Mouse (Mus musculus): ENCODE measurements around the gene Itpa.
A peak's percentile ranks its signal among the peaks of the same experiment; 100 is the strongest.

Itpa gene

GRCm38 (mm10) chr2:130656536-130656935, 10.9 kb upstream of the Itpa start:
- DNase-seq, result no peak

GRCm38 (mm10) chr2:130657541-130657940, 9.9 kb upstream of the Itpa start:
- no peak for DNase-seq

GRCm38 (mm10) chr2:130658530-130658929, 8.9 kb upstream of the Itpa start:
- no peak for DNase-seq

- no peak for DNase-seq
These were observed 4.1 kb upstream of the Itpa start for GRCm38 (mm10) chr2:130663342-130663741.

- peak; percentile 95 for DNase-seq
These were observed 3.2 kb upstream of the Itpa start, which contains the start of gene Ddrgk1 for GRCm38 (mm10) chr2:130664102-130664701. Gene Ddrgk1 (minus strand): TSS chr2:130664659.

- no peak for DNase-seq
These were observed 9.8 kb downstream of the Itpa start for GRCm38 (mm10) chr2:130677211-130677610.

- no peak for DNase-seq
These were observed 11.7 kb downstream of the Itpa start for GRCm38 (mm10) chr2:130679154-130679553.

GRCm38 (mm10) chr2:130679899-130680298, 12.5 kb downstream of the Itpa start:
- no peak for DNase-seq

- no peak for DNase-seq
These were observed 14.1 kb downstream of the Itpa start for GRCm38 (mm10) chr2:130681531-130681930.

- DNase-seq, result no peak
These were observed 18.0 kb downstream of the Itpa start for GRCm38 (mm10) chr2:130685426-130685825.

- no peak for DNase-seq
These were observed 21.6 kb downstream of the Itpa start for GRCm38 (mm10) chr2:130689011-130689410.

- no peak for DNase-seq
These were observed 26.2 kb downstream of the Itpa start for GRCm38 (mm10) chr2:130693563-130693962.

- DNase-seq, result peak; percentile 33
These were observed 29.3 kb downstream of the Itpa start for GRCm38 (mm10) chr2:130696700-130697152.

- peak; percentile 82 for DNase-seq
These were observed 29.9 kb downstream of the Itpa start, which contains the start of gene Slc4a11 for GRCm38 (mm10) chr2:130697153-130697810. Gene Slc4a11 (minus strand): TSS chr2:130697519.

GRCm38 (mm10) chr2:130697821-130698266, 30.4 kb downstream of the Itpa start:
- no peak for DNase-seq

GRCm38 (mm10) chr2:130704040-130705001, 36.9 kb downstream of the Itpa start:
- peak; percentile 24 for DNase-seq

GRCm38 (mm10) chr2:130705178-130705577, 37.8 kb downstream of the Itpa start:
- DNase-seq, result no peak

- no peak for DNase-seq
These were observed 39.2 kb downstream of the Itpa start for GRCm38 (mm10) chr2:130706602-130707001.

GRCm38 (mm10) chr2:130707057-130707456, 39.6 kb downstream of the Itpa start:
- no peak for DNase-seq

GRCm38 (mm10) chr2:130717951-130718350, 50.5 kb downstream of the Itpa start:
- peak; percentile 46 for DNase-seq

- no peak for DNase-seq
These were observed 57.0 kb downstream of the Itpa start for GRCm38 (mm10) chr2:130724369-130724768.

- no peak for DNase-seq
These were observed 60.3 kb downstream of the Itpa start for GRCm38 (mm10) chr2:130727752-130728151.

Measured in kidney, postnatal 14 days (tissue).